Mouse (Mus musculus): ENCODE results near the gene Nol11. TPM values are rescaled to one million over a fixed set of nuclear protein-coding genes. Genes with fewer than 3 reads are reported as not detected.

The Nol11 gene
- 11.7 and 12.8 TPM in 2 replicates for polyA plus RNA-seq (2012; rRNA removed)

DNA sequence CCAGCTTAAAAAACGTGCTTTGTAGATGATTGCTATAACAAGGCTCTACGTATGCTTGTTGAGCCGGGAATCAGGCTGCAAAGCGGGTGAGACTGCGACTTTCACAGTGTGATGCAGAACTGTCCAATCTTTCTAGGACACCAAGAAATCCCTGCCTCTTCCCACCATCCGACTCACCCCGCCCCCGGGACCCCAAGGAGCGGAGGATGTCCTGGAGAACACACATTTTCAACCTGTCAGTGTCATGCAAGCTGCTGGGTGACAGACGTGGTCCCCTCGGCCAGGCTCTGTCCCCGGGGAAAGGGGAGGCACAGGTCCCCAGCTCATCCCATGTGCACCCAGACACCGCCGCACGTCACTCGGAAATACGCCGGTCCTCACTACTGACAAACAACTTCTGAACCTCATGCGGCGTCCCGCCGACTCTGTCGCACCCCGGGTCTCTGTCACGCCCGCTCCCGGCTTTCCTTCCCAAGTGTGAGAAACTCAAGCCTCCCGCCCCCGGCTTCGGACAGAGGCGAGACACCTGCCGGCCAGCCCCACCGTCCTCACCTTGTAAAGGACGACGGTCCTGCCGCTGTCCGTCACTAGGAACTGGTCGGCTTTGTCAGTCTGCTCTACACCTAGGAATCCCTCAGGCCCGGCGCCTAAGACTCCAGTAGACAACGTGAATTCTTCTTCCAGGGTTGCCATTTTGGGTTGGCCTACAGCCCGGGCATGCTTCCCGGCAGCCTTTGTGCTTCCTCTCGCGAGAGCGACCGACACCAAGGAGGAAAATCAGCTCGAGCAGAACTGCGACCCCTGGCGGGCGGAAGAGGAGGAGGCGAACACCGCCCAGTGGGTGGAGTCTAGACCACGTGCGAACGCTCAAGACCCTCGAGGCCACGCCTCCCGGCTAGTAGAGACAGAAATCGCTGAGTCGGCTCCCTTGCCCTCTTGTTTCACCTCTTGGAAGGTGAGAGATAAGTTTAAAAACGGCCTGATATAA, at the start of gene Nol11:
TSS of gene Nol11 (minus strand) at position 817 of the 988 bp plus-strand sequence.
- Histone ChIP-seq H3K27ac (ENCODE audit: control insufficient read depth, insufficient read depth, low read length) (peak within 1 kb of the TSS; percentile 6; the same call in 1 of the 2 replicates), H3K36me3 (ENCODE audit: control insufficient read depth, insufficient read depth, low read length) (peaks cover 18% of the 10 kb centered on the region), H3K4me3 (ENCODE audit: control insufficient read depth, insufficient read depth, low read length) (peak within 1 kb of the TSS; percentile 96), H3K4me1 (replicated peaks; ENCODE audit: control insufficient read depth, insufficient read depth, low read length) (peaks cover 6% of the 10 kb centered on the region), H3K27me3 (ENCODE audit: control insufficient read depth, insufficient read depth, low read length) (no peaks in the 10 kb centered on the region)
- WGBS: under 1% methylated on average over 62 of the region's 62 CpGs
- TF ChIP-seq CTCF (IDR thresholded peaks at IDR 0.05; ENCODE audit: borderline replicate concordance, control insufficient read depth, extremely low read depth, insufficient read depth, low read length, poor library complexity) (peak; percentile 92), POLR2A (IDR thresholded peaks at IDR 0.05; ENCODE audit: control insufficient read depth, extremely low read depth, insufficient read depth, low read length, poor library complexity) (0 out of 2 replicates have a peak, but pooled peaks have one; percentile 27)
- peak; percentile 98 for DNase-seq

- 95% methylated on average over 6 of the region's 6 CpGs for WGBS
- TF ChIP-seq POLR2A (IDR thresholded peaks at IDR 0.05; ENCODE audit: control insufficient read depth, extremely low read depth, insufficient read depth, low read length, poor library complexity): no peak
- TF ChIP-seq CTCF (IDR thresholded peaks at IDR 0.05; ENCODE audit: borderline replicate concordance, control insufficient read depth, extremely low read depth, insufficient read depth, low read length, poor library complexity): no peak
- H3K36me3 ChIP-seq (ENCODE audit: control insufficient read depth, insufficient read depth, low read length): 0 out of 2 replicates have a peak, but pooled peaks cover 6% of the 10 kb centered on the region
Observed at GRCm38 (mm10) chr11:107238506-107238905, 49.3 kb upstream of the Nol11 start.

GRCm38 (mm10) chr11:107237532-107237931, 48.4 kb upstream of the Nol11 start:
- DNase-seq: no peak
- TF ChIP-seq CTCF (IDR thresholded peaks at IDR 0.05; ENCODE audit: borderline replicate concordance, control insufficient read depth, extremely low read depth, insufficient read depth, low read length, poor library complexity) (no peak), POLR2A (IDR thresholded peaks at IDR 0.05; ENCODE audit: control insufficient read depth, extremely low read depth, insufficient read depth, low read length, poor library complexity) (no peak)
- Histone ChIP-seq H3K4me1 (replicated peaks; ENCODE audit: control insufficient read depth, insufficient read depth, low read length) (no peaks in the 10 kb centered on the region), H3K36me3 (ENCODE audit: control insufficient read depth, insufficient read depth, low read length) (peaks cover 10% of the 10 kb centered on the region; the same call in 1 of the 2 replicates), H3K4me3 (ENCODE audit: control insufficient read depth, insufficient read depth, low read length) (no peak overlapping the region), H3K27me3 (ENCODE audit: control insufficient read depth, insufficient read depth, low read length) (no peaks in the 10 kb centered on the region), H3K27ac (ENCODE audit: control insufficient read depth, insufficient read depth, low read length) (no peak overlapping the region)
- WGBS: 99% methylated on average over 4 of the region's 4 CpGs

More at GRCm38 (mm10) chr11:107238506-107238905, 49.3 kb upstream of the Nol11 start:
- Histone ChIP-seq H3K4me3 (ENCODE audit: control insufficient read depth, insufficient read depth, low read length) (no peak overlapping the region), H3K4me1 (replicated peaks; ENCODE audit: control insufficient read depth, insufficient read depth, low read length) (no peaks in the 10 kb centered on the region), H3K27me3 (ENCODE audit: control insufficient read depth, insufficient read depth, low read length) (no peaks in the 10 kb centered on the region), H3K27ac (ENCODE audit: control insufficient read depth, insufficient read depth, low read length) (no peak overlapping the region)
- no peak for DNase-seq

- 95% methylated on average over 5 of the region's 5 CpGs for WGBS
- no peak overlapping the region for H3K27ac ChIP-seq (ENCODE audit: control insufficient read depth, insufficient read depth, low read length)
- H3K4me1 ChIP-seq (replicated peaks; ENCODE audit: control insufficient read depth, insufficient read depth, low read length): no peaks in the 10 kb centered on the region
- no peaks in the 10 kb centered on the region for H3K27me3 ChIP-seq (ENCODE audit: control insufficient read depth, insufficient read depth, low read length)
- H3K4me3 ChIP-seq (ENCODE audit: control insufficient read depth, insufficient read depth, low read length): no peak overlapping the region
- no peak for TF ChIP-seq POLR2A (IDR thresholded peaks at IDR 0.05; ENCODE audit: control insufficient read depth, extremely low read depth, insufficient read depth, low read length, poor library complexity)
- no peak for TF ChIP-seq CTCF (IDR thresholded peaks at IDR 0.05; ENCODE audit: borderline replicate concordance, control insufficient read depth, extremely low read depth, insufficient read depth, low read length, poor library complexity)
- H3K36me3 ChIP-seq (ENCODE audit: control insufficient read depth, insufficient read depth, low read length): peaks cover 14% of the 10 kb centered on the region; the same call in 1 of the 2 replicates
- no peak for DNase-seq
Observed at GRCm38 (mm10) chr11:107233252-107233890, 44.2 kb upstream of the Nol11 start.

GRCm38 (mm10) chr11:107230128-107230527, 40.9 kb upstream of the Nol11 start:
- H3K36me3 ChIP-seq (ENCODE audit: control insufficient read depth, insufficient read depth, low read length): peaks cover 14% of the 10 kb centered on the region; the same call in 1 of the 2 replicates
- DNase-seq: no peak
- H3K4me3 ChIP-seq (ENCODE audit: control insufficient read depth, insufficient read depth, low read length): no peak overlapping the region
- no peaks in the 10 kb centered on the region for H3K4me1 ChIP-seq (replicated peaks; ENCODE audit: control insufficient read depth, insufficient read depth, low read length)
- H3K27me3 ChIP-seq (ENCODE audit: control insufficient read depth, insufficient read depth, low read length): no peaks in the 10 kb centered on the region
- no peak overlapping the region for H3K27ac ChIP-seq (ENCODE audit: control insufficient read depth, insufficient read depth, low read length)
- 94% methylated on average over 10 of the region's 10 CpGs for WGBS
- no peak for TF ChIP-seq POLR2A (IDR thresholded peaks at IDR 0.05; ENCODE audit: control insufficient read depth, extremely low read depth, insufficient read depth, low read length, poor library complexity)
- TF ChIP-seq CTCF (IDR thresholded peaks at IDR 0.05; ENCODE audit: borderline replicate concordance, control insufficient read depth, extremely low read depth, insufficient read depth, low read length, poor library complexity): no peak

DNA sequence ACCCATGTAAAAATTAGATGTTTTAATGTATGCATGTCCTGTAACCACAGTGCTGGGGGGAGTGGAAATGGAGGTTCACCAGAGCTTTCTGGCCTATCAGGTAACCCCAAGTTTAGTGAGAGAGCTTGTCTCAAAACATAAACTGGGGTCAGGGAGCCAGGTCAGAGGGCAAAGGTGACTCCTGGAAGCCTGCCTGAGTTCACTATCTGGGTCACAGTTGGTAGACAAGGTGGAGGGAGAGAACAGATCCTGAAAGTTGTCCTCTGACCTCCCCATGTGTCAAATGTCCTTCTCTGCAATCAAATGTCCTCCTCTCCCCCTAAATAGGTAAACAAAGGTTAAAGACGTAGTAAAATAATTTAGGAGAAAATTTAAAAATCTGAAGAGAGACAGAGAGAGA, 37.2 kb upstream of the Nol11 start:
- DNase-seq: no peak
- Histone ChIP-seq H3K27me3 (ENCODE audit: control insufficient read depth, insufficient read depth, low read length) (no peaks in the 10 kb centered on the region), H3K36me3 (ENCODE audit: control insufficient read depth, insufficient read depth, low read length) (0 out of 2 replicates have a peak, but pooled peaks cover 3% of the 10 kb centered on the region), H3K4me3 (ENCODE audit: control insufficient read depth, insufficient read depth, low read length) (no peak overlapping the region), H3K27ac (ENCODE audit: control insufficient read depth, insufficient read depth, low read length) (no peak overlapping the region), H3K4me1 (replicated peaks; ENCODE audit: control insufficient read depth, insufficient read depth, low read length) (no peaks in the 10 kb centered on the region)
- WGBS: 100% methylated on average over 1 of the region's 1 CpGs
- TF ChIP-seq CTCF (IDR thresholded peaks at IDR 0.05; ENCODE audit: borderline replicate concordance, control insufficient read depth, extremely low read depth, insufficient read depth, low read length, poor library complexity) (no peak), POLR2A (IDR thresholded peaks at IDR 0.05; ENCODE audit: control insufficient read depth, extremely low read depth, insufficient read depth, low read length, poor library complexity) (no peak)

Measured in thymus, adult 2 months (tissue).